Mouse (Mus musculus): Measurements from ENCODE around the gene Scel.

DNA sequence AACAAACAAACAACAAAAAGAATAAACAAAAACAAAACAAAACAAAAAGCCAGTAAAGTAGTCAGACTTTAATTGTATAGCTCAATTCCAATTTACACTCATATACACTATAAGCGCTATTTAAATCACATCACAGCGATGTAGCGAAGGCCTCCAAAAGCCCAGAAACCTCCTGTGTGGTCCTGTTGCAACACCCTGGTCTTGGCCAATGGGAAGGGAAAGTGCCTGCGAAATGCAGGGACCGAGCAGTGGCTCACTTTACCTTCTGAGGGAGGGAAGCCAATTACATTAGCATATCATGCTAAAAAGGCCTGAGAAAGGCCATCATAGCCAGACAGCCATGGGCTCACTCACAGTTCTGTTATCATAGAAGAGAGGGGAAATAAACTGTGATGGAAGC, 14.5 kb upstream of the Scel start:
- TF ChIP-seq POLR2A (IDR thresholded peaks at IDR 0.05; ENCODE audit: borderline replicate concordance, low read depth, low read length) (no peak), CTCF (IDR thresholded peaks at IDR 0.05; ENCODE audit: low read depth, low read length) (no peak)
